Mouse (Mus musculus) cerebellum, postnatal 14 days (tissue): ENCODE results near the gene Cnih4.

Experiments
- DNase-seq, 2 experiments: peaks; one replicate each; pipeline ENCODE4 v3.0.0; 2021; ENCODE audit warnings: mixed read lengths in 2 of 2

Cnih4 gene

GRCm38 (mm10) chr1:181211920-181212633 is 67.6 kb downstream of the Cnih4 start, which contains the start of gene Wdr26:
Gene Wdr26 (minus strand): TSS chr1:181212001.
- peak; percentile 81 to 86 for DNase-seq

DNA sequence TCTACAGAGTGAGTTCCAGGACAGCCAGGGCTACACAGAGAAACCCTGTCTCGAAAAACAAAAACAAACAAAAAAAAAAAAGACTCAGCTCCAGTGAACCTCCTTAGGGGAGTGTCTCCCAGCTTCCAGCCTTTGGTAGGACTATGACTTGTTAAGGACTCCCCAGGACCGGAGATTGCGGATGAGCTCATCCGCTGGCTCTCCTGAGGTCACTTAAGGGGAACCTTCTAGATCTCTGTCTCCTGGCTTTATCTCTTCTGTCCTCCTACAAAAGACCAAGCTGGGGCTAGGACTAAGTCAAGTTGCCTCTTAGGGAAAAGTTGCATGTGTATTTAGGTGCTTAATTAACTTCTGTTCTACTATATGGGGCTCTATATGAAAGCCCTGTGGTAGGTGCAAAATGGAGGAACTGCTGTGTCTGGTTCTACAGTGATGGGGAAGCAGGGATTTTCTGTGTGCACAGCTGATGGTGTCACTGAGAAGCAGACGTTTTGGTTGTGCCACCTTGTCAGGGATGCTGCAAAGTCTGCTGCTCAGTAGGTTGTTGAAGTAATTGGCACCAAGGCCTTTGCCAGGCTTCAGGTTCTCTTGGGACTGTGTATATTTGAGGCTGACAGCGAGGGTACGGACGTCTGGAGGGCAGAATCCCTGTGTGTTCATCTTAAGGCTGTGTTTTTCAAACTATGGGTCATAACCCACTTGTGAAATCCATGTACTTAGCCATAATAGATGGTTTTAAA is 70.0 kb downstream of the Cnih4 start:
- DNase-seq, result no peak

DNA sequence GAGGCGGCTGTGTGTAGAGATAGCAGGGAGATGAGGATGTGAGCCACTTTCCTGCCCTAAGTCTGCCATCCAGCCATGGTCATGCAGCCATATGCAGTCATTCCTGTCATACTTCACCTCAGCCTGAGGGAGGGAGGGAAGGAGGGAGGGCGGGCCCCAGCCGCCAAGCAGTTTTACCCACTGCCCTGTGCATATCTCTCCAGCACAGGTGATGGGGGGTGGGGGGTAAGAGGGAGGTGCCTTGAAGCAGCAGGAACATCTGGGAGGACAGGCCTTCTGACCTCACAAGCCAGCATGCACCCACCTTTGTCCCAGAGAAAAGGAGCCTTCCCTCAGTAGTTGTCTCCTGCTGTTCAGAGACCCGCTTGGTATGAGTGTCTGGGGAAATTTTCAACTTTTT is 71.8 kb downstream of the Cnih4 start:
- no peak for DNase-seq
